Mouse (Mus musculus) large intestine, adult 2 months (tissue): ENCODE data around the gene Ank3. TPM values are rescaled to one million over a fixed set of nuclear protein-coding genes. Genes with fewer than 3 reads are reported as not detected.

Source experiments
- DNase-seq: peaks from one replicate; pipeline ENCODE4 v3.0.0-alpha.2; 2012; ENCODE audit warnings: low read depth, low spot score
- WGBS: fragments of 180-500 bp; shearing (Covaris S2); methylation state at CpG from one replicate; pipeline ENCODE4 v1.1.7; 2018; 5-methylcytosine and 5-hydroxymethylcytosine counted together
- polyA plus RNA-seq: library from polyadenylated mRNA; depleted of rRNA; stranded (reverse); fragments of >200 nt; gene quantifications from 2 replicates; pipeline ENCODE4 v1.2.3, GENCODE M21; 2012

Gene Ank3
- polyA plus RNA-seq, 1 experiment: 5.1 TPM

GRCm38 (mm10) chr10:69925285-69926157 is 526.9 kb downstream of the Ank3 start:
- 1% methylated on average over 19 of the region's 19 CpGs for WGBS
- DNase-seq: no peak

GRCm38 (mm10) chr10:69926158-69926882 is 527.7 kb downstream of the Ank3 start:
- WGBS: under 1% methylated on average over 11 of the region's 11 CpGs
- no peak for DNase-seq

DNA sequence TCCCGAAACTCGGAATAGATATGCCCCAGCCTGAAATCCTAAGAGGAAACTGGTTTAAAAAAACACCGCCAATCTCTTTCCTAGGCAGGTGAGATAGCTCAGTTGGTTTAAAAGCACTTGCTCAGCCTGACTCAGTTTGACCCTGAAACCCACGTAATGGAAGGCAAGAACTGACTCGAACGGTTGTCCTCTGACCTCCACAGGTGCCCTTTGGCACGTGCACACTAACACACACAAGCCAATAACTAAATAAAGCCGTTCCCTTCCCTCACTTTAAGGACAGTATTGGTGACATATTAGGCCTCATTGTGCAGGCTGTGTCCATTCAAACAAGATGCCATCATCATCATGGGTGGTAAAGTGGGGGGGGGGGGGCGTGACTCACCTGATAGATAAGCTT is 528.4 kb downstream of the Ank3 start:
- WGBS: 13% methylated on average over 9 of the region's 9 CpGs
- DNase-seq: no peak

- DNase-seq: no peak
- 24% methylated on average over 7 of the region's 7 CpGs for WGBS
Observed at GRCm38 (mm10) chr10:69928358-69928757, 529.8 kb downstream of the Ank3 start.

DNA sequence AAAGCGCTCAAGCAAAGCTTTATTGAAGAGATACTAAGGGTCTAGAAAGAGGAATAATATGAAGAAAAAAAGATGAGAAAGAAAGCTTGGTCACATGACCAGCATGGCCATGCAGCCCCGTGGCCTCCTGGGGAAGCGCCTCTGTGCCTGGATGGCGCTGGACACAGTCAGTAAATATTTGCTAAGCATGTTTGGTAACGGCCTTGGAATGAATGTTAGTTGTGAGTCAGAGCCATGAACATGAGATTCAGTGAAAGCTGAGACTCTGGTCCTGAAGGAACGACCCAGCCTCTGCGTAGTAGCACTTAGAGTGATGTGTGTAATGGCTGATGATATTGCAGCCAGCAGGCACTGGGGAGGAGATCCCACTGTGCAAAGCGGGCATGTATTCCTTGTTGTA is 531.9 kb downstream of the Ank3 start:
- DNase-seq: no peak
- WGBS: 35% methylated on average over 8 of the region's 8 CpGs

GRCm38 (mm10) chr10:69936443-69937067 is 538.0 kb downstream of the Ank3 start:
- DNase-seq: no peak
- 61% methylated on average over 5 of the region's 5 CpGs for WGBS

DNA sequence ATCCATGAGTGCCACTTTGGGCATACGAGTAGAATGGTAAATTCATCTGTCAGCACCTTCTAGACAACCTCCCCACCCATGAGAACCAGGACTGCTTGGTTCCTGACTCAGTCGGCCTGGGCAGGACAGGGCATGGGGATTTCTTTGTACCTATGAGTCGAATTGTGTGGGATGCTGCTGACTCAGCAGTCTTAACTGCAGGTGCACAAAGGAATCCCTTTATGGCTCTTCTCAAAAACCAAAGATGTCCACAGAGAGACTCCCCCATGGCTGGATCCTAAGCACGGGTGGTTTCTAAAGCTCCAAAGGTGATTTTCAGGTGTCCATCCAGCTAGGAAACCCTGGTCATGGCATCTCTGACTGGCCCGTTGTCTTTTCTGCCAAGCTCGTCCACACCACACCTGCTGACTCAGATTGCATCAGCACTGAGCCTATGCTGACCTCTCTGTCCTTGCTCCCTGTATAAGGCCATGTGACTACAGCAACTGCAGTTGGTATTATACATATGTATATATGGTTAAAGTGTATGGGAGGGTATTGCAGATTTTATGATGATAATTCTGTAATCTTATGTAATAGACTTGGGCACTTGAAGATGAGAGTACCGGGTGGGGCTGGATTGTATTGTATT is 538.8 kb downstream of the Ank3 start:
- WGBS: 73% methylated on average over 7 of the region's 7 CpGs
- DNase-seq: no peak

GRCm38 (mm10) chr10:69939144-69939543 is 540.6 kb downstream of the Ank3 start:
- 36% methylated on average over 7 of the region's 7 CpGs for WGBS
- DNase-seq: no peak

DNA sequence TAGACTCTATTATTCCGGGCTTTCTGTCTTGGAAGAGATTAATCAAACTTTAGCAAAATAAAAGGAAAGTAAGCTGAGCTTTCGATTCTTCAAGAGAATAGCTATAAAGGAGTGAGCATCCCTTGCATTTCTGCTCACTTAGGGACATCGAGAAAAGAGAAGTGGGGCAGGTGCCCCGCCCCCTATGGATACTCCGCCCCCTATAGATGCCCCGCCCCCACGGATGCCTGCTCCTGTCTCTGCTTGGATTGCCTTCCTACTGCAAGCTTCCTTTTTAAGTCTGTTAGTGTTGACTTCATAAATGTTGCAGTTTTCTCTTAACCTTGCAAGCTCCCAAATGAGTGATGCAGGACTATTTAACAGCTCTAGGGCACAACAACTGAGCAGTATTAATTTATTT is 541.4 kb downstream of the Ank3 start:
- DNase-seq: no peak
- 68% methylated on average over 7 of the region's 7 CpGs for WGBS

DNA sequence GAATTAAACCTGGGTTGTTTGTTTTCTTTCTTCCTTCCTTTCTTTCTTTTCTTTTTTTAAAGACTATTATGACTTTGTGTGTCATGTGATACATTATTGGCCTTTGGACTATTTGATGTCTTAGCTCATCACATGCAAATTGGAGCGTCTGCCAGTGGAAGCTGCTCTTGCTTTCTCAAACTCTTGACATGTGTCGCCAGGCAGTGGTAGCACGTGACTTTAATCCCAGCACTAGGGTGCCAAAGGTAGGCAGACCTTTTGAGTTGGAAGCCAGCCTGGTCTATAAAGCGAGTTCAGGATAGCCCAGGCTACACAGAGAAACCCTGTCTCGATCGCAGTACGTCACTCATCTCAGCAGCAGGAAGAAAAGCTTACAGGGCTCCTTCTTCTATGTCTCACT is 542.4 kb downstream of the Ank3 start:
- DNase-seq: no peak
- WGBS: 92% methylated on average over 7 of the region's 7 CpGs

DNA sequence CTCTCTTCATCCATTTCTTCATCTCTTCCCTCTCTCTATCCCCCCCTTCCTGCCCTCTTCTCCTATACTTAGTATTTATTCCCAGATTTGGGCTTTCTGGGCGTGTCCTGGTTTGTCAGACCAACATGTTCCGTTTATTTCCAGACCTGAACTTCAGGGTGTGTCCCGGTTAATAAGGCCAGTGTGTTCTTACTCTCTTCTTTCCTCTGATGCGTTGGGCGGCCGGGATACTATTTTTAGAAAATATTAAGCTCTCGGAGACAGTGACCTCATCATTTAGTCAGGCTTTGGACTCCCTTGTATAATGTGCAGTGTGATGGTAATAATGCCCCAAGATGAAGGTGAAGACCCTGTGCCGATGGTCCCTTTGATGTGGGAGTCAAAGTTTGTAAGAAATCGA is 546.3 kb downstream of the Ank3 start:
- 44% methylated on average over 9 of the region's 9 CpGs for WGBS
- DNase-seq: no peak

DNA sequence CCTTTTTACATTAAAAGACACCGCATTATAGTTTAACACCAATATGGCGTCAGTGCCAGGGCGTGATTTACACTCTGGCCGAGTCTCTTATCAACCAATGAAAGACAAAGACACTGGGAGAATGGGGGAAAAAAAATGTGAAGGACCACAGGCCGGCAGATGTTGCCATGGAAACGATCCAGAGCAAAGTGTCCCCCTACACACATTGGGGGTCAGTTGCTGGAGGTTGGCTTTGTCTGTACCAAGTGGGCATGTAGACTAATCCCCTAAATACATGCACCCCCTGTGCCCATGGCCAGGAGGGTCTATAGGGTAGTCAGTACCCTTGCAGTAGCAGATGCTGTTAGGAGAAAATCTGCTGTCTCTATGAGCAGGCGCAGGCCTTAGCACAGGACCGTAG is 547.3 kb downstream of the Ank3 start:
- DNase-seq: no peak
- WGBS: 90% methylated on average over 8 of the region's 8 CpGs

DNA sequence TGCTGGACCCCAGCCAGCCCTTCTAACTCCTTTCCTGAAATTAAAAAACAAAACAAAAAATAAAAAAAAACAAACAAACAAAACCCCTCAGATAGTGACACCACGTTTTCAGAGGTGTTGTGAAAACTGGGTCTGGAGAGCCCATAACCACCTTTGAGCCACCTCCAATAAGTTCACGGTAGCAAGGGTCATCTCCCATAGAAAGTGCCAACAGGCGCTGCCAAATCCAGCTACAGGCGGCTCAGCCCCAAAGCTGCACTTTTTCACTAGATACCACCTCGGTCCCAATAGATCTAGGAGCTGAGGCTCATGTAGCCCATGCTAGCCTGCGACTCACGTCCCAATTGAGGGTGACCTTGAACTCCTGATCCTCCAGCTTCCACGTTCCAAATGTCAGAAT is 547.7 kb downstream of the Ank3 start:
- no peak for DNase-seq
- WGBS: 86% methylated on average over 8 of the region's 8 CpGs

GRCm38 (mm10) chr10:69947093-69947492 is 548.5 kb downstream of the Ank3 start:
- 89% methylated on average over 6 of the region's 6 CpGs for WGBS
- no peak for DNase-seq

- DNase-seq: no peak
Observed at GRCm38 (mm10) chr10:69950236-69950918, 551.8 kb downstream of the Ank3 start.

DNA sequence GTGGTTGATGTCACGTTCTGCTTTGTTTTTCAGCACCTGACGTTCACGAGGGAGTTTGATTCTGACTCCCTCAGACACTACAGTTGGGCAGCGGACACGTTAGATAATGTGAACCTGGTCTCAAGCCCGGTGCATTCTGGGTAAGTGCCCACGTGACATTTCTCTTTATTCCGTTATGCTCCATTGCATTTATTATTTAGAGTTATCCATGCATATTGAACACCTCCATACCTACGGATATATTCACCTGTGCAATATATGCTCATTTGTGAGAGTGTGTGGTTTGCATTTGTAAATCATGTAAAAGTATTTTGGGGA is 552.3 kb downstream of the Ank3 start:
- DNase-seq: no peak
- 88% methylated on average over 9 of the region's 9 CpGs for WGBS

More at GRCm38 (mm10) chr10:69950236-69950918, 551.8 kb downstream of the Ank3 start:
- 89% methylated on average over 11 of the region's 11 CpGs for WGBS

- no peak for DNase-seq
- 76% methylated on average over 4 of the region's 4 CpGs for WGBS
Observed at GRCm38 (mm10) chr10:69951426-69951825, 552.9 kb downstream of the Ank3 start.

- 88% methylated on average over 1 of the region's 1 CpGs for WGBS
- no peak for DNase-seq
Observed at GRCm38 (mm10) chr10:69952316-69952715, 553.7 kb downstream of the Ank3 start.

DNA sequence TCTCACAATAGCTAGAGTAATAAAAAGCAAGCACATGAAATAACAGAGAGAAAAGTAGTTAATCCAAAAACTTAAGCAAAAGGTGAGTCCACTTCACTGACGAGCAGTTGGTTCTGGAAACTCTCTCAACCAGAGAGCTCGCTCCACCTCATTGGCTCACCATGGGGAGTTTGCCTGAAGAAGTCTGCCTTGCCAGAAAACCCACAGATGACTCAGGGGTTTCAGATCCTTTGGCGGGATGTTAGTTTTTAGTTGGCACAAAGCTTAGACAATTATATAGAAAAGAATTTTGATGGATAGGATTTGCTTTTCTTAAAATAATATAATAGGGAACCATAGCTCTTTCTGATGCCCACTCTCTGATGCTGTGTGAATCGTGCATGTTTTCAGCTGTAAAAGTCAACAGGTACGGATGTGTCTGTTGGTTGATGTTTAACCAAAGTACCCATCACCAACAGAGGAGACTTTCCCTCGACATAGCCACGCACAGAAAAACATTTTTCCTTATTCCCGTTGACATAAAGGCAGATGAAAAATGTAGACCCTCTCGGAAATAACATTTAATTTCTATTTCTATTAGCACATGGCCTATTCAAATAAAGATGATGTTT is 556.2 kb downstream of the Ank3 start:
- no peak for DNase-seq

More for the DNA sequence above, 556.2 kb downstream of the Ank3 start:
- 58% methylated on average over 9 of the region's 9 CpGs for WGBS
